Mouse (Mus musculus) neural tube, embryonic 14.5 days (tissue): ENCODE measurements at regions not wholly inside any gene's neighbourhood (a gene's known extent, or its start where the extent isn't known, plus 50 kb on each side); places are given as distances from the start of the nearest gene placed in this dataset.

Source experiments
- ATAC-seq: fragments of 200-750 bp; cut with Nextera tagmentation; 2 replicates; pipeline ENCODE4 v1.8.0; 2017; ENCODE audit warnings: low read depth, mild to moderate bottlenecking, moderate TSS enrichment, moderate library complexity
- H3K27ac ChIP-seq: fragments of 300-500 bp; sonication (generic); 2 replicates; pipeline ENCODE4 v1.5.1; 2014; ENCODE audit warnings: low read depth, mild to moderate bottlenecking, control low read depth, low read length, moderate library complexity, mixed read lengths
- H3K27me3 ChIP-seq: fragments of 300-500 bp; sonication (generic); 2 replicates; pipeline ENCODE4 v1.6.1; 2014; ENCODE audit warnings: low read length; ENCODE audit not compliant: control insufficient read depth, insufficient read depth
- H3K36me3 ChIP-seq: fragments of 300-500 bp; sonication (generic); 2 replicates; pipeline ENCODE4 v1.6.1; 2014; ENCODE audit warnings: low read length, mixed read lengths; ENCODE audit not compliant: control insufficient read depth, insufficient read depth
- H3K4me1 ChIP-seq: fragments of 300-500 bp; sonication (generic); 2 replicates; pipeline ENCODE4 v1.6.1; 2014; ENCODE audit warnings: low read length; ENCODE audit not compliant: control insufficient read depth, insufficient read depth
- H3K4me2 ChIP-seq: fragments of 300-500 bp; sonication (generic); 2 replicates; pipeline ENCODE4 v1.6.1; 2014; ENCODE audit warnings: mild to moderate bottlenecking, low read depth, low read length, control low read depth
- H3K4me3 ChIP-seq: fragments of 300-500 bp; sonication (generic); 2 replicates; pipeline ENCODE4 v1.5.1; 2014; ENCODE audit warnings: low read depth, low read length, control low read depth, mixed read lengths
- H3K9ac ChIP-seq: fragments of 300-500 bp; sonication (generic); replicated peaks from 2 replicates; pipeline ENCODE4 v1.6.1; 2014; ENCODE audit warnings: low read depth, mild to moderate bottlenecking, control low read depth, low read length, mixed read lengths
- H3K9me3 ChIP-seq: fragments of 300-500 bp; sonication (generic); 2 replicates; pipeline ENCODE4 v1.6.1; 2016; ENCODE audit warnings: low read length; ENCODE audit not compliant: control insufficient read depth
- WGBS: fragments of 180-500 bp; shearing (Covaris S2); extraction: QIAGEN DNeasy Blood & Tissue Kit; methylation state at CpG from one replicate; pipeline ENCODE4 v1.1.7; 2014; 5-methylcytosine and 5-hydroxymethylcytosine counted together

DNA sequence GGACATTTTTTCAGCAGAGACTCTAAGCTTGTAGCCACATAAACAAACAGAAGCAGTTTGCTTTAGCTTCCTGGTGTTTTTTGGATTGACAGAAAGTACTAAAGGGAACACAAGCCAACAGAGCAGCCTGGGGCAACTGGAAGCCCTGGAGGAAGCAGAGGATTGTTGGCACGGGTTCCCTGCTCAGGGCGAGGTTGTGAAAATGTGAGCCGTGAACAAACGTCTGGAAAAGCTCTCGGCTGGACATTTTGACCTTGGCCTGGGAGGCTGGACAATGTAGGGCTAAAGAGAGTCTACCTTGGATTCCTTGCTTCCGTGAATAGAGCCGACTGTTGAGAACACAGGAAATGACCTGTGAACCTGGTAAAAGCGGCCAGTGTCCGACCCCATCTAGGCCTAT, 169.8 kb upstream of the Rasgrp1 start:
- Histone ChIP-seq H3K4me1 (no peaks in the 10 kb centered on the region), H3K27me3 (no peaks in the 10 kb centered on the region), H3K4me3 (no peak overlapping the region), H3K4me2 (no peak overlapping the region), H3K9me3 (no peaks in the 10 kb centered on the region), H3K9ac (no peak overlapping the region), H3K27ac (no peak overlapping the region), H3K36me3 (no peaks in the 10 kb centered on the region)
- WGBS: 79% methylated on average over 9 of the region's 9 CpGs
- ATAC-seq: no peak

DNA sequence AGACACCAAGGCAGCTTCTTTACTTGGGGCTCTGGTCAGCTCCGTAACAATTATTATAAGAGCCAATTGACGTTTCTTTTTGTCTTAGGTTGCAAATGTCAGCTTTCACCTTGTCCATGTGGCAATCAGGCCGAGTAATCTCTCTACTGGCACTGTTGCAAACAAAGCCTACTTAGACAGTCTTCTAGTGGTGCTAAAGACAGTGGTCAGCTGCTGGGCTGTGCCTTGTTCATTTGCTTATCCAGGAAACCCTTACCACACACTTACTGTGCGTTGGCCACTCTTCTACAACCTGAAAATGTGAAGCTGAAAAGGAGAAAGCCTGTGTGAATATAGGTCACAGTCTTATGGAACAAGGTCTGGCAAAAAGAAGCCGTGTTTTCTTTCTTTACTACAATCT, 181.6 kb upstream of the Rasgrp1 start:
- no peak overlapping the region for H3K4me3 ChIP-seq
- H3K9me3 ChIP-seq: no peaks in the 10 kb centered on the region
- H3K27me3 ChIP-seq: no peaks in the 10 kb centered on the region
- ATAC-seq: no peak
- H3K4me2 ChIP-seq: no peak overlapping the region
- no peak overlapping the region for H3K9ac ChIP-seq
- H3K36me3 ChIP-seq: no peaks in the 10 kb centered on the region
- H3K27ac ChIP-seq: no peak overlapping the region
- WGBS: 85% methylated on average over 5 of the region's 5 CpGs
- no peaks in the 10 kb centered on the region for H3K4me1 ChIP-seq

DNA sequence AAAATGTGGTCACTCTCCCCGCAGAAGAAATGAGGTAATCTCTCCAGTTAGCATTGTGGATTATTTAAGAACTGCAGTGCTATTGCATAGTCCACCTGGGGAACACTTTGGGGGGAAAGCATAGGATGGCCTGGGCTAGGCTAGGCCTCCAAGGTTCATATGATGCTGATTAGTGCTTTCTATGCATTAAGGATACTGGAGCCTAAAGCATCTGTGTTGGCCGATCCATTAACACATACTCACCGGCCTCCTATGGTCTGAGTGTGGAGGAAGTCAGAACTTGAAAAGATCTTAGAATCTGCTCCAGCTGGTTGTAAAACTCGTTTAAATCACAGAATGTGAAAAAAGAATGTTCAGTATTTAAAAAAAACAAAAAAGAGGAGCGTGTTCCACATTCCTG, 196.1 kb upstream of the Rasgrp1 start:
- H3K27me3 ChIP-seq: no peaks in the 10 kb centered on the region
- H3K4me1 ChIP-seq: no peaks in the 10 kb centered on the region
- H3K4me3 ChIP-seq: no peak overlapping the region
- no peaks in the 10 kb centered on the region for H3K9me3 ChIP-seq
- H3K36me3 ChIP-seq: no peaks in the 10 kb centered on the region
- ATAC-seq: no peak
- no peak overlapping the region for H3K27ac ChIP-seq
- H3K9ac ChIP-seq: no peak overlapping the region
- 72% methylated on average over 5 of the region's 5 CpGs for WGBS
- H3K4me2 ChIP-seq: no peak overlapping the region

DNA sequence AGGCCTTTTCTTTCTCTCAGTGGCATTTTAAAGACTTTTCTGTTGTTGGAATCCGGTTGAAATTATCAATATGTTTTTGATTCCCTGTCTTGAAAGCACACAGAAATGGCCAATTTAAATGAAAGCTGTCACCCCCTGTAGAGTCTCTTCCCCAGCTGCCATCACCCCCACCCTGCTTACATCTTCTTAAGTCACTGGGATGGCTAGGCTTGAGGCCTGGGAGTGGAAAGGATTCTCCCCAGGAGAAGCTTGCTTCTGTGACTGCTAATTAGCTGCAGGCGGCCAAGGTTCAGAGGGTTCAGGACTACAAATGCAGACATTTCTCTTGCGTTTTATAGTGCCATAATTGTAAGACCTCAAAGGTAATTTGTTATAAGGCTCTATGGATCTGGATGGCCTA, 196.5 kb upstream of the Rasgrp1 start:
- no peaks in the 10 kb centered on the region for H3K27me3 ChIP-seq
- ATAC-seq: no peak
- no peaks in the 10 kb centered on the region for H3K9me3 ChIP-seq
- H3K27ac ChIP-seq: no peak overlapping the region
- no peaks in the 10 kb centered on the region for H3K4me1 ChIP-seq
- no peak overlapping the region for H3K4me3 ChIP-seq
- H3K36me3 ChIP-seq: no peaks in the 10 kb centered on the region
- 60% methylated on average over 3 of the region's 3 CpGs for WGBS
- no peak overlapping the region for H3K4me2 ChIP-seq
- H3K9ac ChIP-seq: no peak overlapping the region

DNA sequence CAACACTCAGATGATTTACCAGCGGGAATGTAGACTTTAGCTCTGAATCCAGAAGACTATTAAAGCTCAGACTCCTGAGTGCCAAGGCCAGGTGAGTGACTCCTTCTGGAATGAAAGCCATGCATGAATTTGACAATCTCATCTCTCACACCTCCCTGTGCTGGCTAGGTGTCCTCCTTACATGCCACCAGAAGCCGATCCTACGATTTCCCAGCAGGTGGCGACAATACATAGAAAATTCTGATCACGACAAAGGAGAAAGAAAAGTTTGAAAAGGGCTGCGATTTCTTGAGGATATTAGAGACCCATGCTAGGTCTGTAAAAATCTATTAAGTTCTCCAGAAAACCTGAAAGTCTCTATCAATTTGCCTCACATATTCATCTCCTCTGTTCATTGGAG, 198.7 kb upstream of the Rasgrp1 start:
- ATAC-seq: peak; percentile 56; the same call in 1 of the 2 replicates
- H3K9me3 ChIP-seq: no peaks in the 10 kb centered on the region

DNA sequence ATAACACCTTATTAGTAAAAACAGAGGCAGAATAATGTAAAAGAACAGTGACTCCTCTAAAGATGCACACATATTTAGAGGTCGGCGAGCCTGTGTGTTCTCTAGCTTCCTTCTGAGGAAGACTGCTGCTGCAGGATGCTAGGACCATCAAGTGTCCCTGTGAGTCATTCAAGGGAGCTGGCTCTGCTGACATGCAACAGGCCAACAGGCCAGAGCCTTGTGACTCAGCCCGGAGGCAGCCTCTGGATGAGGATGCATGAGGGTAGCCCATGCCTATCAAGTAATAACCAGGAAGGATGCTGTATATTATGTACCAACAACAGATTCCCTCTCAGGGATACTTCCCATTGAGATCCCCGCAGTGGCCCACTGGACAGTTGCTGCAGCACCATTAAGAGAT, 199.5 kb upstream of the Rasgrp1 start:
- Histone ChIP-seq H3K4me1 (no peaks in the 10 kb centered on the region), H3K4me2 (no peak overlapping the region), H3K27ac (no peak overlapping the region), H3K9me3 (no peaks in the 10 kb centered on the region), H3K27me3 (no peaks in the 10 kb centered on the region), H3K36me3 (no peaks in the 10 kb centered on the region), H3K9ac (no peak overlapping the region), H3K4me3 (no peak overlapping the region)
- 85% methylated on average over 4 of the region's 4 CpGs for WGBS
- ATAC-seq: no peak

More for the DNA sequence above, 198.7 kb upstream of the Rasgrp1 start:
- Histone ChIP-seq H3K9ac (no peak overlapping the region), H3K4me2 (no peak overlapping the region), H3K36me3 (no peaks in the 10 kb centered on the region), H3K4me1 (no peaks in the 10 kb centered on the region), H3K27ac (no peak overlapping the region), H3K27me3 (no peaks in the 10 kb centered on the region), H3K4me3 (no peak overlapping the region)
- 25% methylated on average over 6 of the region's 6 CpGs for WGBS

DNA sequence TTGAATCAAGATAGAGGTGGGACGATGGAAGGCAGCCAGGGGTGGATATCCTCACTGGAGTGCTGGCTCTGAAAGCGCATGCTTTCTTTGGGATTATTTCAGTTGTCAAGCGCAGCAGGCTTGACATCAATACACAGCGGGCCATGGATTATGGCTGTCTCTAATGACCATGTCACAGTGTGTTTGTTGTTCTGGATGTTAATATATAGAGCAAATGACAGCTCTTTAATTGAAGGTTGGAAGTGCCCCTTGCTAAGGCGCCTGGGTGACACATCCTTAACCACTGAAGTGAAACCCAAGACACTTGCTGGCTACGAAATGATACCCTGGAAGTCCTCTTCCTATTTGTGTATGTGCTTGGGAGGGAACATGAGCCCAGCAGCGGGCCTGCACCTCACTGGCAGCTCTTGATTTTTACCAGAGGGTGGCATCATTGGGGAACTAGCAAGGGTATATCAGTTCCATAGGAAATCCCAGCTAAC, 200.5 kb upstream of the Rasgrp1 start:
- no peaks in the 10 kb centered on the region for H3K36me3 ChIP-seq
- ATAC-seq: peak; percentile 60
- no peak overlapping the region for H3K9ac ChIP-seq
- 36% methylated on average over 7 of the region's 7 CpGs for WGBS
- H3K4me1 ChIP-seq: no peaks in the 10 kb centered on the region
- no peak overlapping the region for H3K4me2 ChIP-seq
- no peaks in the 10 kb centered on the region for H3K9me3 ChIP-seq
- H3K4me3 ChIP-seq: no peak overlapping the region
- H3K27me3 ChIP-seq: no peaks in the 10 kb centered on the region
- no peak overlapping the region for H3K27ac ChIP-seq

DNA sequence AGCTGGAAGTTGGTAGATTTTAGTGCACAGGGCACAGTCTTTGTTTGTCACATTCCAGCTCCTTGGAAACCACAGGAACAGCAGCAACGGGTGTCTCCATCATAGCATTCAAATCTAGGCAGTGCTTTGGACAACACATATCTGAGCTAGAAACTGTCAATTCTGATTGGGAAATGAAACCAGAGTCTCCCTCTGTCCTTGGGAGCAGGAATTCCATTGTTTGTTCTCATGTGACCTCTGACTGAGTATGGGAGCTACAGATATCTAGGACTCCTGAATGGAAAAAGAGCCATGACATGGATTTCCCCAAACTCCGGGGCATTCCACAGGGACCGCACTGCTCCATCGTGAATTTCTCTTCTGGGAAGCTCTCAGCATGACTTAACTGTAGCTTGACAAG, 205.5 kb upstream of the Rasgrp1 start:
- Histone ChIP-seq H3K36me3 (no peaks in the 10 kb centered on the region), H3K4me3 (no peak overlapping the region), H3K9ac (no peak overlapping the region), H3K27me3 (no peaks in the 10 kb centered on the region), H3K4me1 (no peaks in the 10 kb centered on the region), H3K4me2 (no peak overlapping the region), H3K27ac (no peak overlapping the region), H3K9me3 (no peaks in the 10 kb centered on the region)
- 83% methylated on average over 4 of the region's 4 CpGs for WGBS
- ATAC-seq: no peak

DNA sequence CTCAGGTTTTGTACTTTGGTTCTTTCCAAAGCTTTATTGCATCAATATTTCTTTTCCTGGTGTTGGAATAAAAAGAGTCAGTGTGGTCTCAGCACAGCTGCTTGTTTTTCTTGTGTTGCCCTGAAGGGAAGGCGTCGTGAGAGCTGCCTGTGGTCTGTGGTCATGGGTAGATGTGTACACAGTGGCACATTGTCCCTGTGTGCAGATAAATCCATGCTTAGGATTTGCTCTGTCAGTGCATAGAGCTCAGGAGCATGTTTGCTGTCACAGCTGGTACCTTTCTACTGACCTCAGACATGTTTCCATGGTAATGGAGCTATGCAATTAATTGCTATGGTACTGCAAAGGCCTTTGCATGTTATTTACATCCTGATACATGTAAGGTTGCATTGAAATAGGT, 213.5 kb upstream of the Rasgrp1 start:
- H3K27me3 ChIP-seq: no peaks in the 10 kb centered on the region
- no peak overlapping the region for H3K4me2 ChIP-seq
- no peak overlapping the region for H3K4me3 ChIP-seq
- no peaks in the 10 kb centered on the region for H3K36me3 ChIP-seq
- WGBS: 22% methylated on average over 2 of the region's 2 CpGs
- H3K27ac ChIP-seq: no peak overlapping the region
- H3K4me1 ChIP-seq: no peaks in the 10 kb centered on the region
- no peak for ATAC-seq
- no peaks in the 10 kb centered on the region for H3K9me3 ChIP-seq
- H3K9ac ChIP-seq: no peak overlapping the region

DNA sequence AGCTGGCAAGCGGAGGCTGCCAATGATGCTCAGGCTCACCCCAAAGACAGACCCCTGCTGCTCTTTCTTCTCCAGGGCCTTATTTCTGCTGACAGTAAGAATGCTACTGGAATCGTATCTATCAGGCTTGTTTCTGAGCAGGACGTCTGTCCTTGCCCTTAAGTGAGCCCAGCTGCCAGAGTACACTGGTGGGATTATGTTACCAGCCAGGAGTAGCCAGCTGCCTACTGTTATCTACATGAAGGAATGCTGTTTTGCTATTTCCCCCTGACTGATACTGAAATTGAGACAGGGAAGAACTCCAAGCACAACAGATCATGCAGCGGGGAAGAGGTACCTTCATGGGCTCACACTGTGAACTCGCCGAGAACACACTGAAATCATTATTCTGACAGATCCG, 228.2 kb upstream of the Rasgrp1 start:
- Histone ChIP-seq H3K4me3 (no peak overlapping the region), H3K4me1 (no peaks in the 10 kb centered on the region), H3K27ac (no peak overlapping the region), H3K4me2 (no peak overlapping the region), H3K9me3 (no peaks in the 10 kb centered on the region), H3K27me3 (no peaks in the 10 kb centered on the region), H3K36me3 (no peaks in the 10 kb centered on the region), H3K9ac (no peak overlapping the region)
- ATAC-seq: no peak
- WGBS: 78% methylated on average over 7 of the region's 7 CpGs
